Mouse (Mus musculus) CH12.LX (cell line): Measurements from ENCODE around the gene Ceacam19. TPM values are rescaled to one million over a fixed set of nuclear protein-coding genes. Genes with fewer than 3 reads are reported as not detected.

Source experiments
- DNase-seq: peaks from one replicate; pipeline ENCODE4 v3.0.0-alpha.2; 2013; ENCODE audit errors: extremely low read depth
- H3K27ac ChIP-seq: 2 replicates; pipeline ENCODE4 v1.5.1; 2012; ENCODE audit warnings: low read depth, mild to moderate bottlenecking, control low read depth, moderate library complexity; ENCODE audit not compliant: insufficient read depth
- H3K27me3 ChIP-seq: replicated peaks from 2 replicates; pipeline ENCODE3; 2012; ENCODE audit warnings: inconsistent platforms
- H3K36me3 ChIP-seq, 2 experiments: replicated peaks in 1 of 2; 2 replicates each; pipeline versions ENCODE3 to v1.6.1; 2012; ENCODE audit warnings: inconsistent platforms in 1 of 2, low read length in 1 of 2, mild to moderate bottlenecking in 1 of 2, mixed read lengths in 1 of 2, moderate library complexity in 1 of 2; ENCODE audit not compliant: control insufficient read depth in 1 of 2, insufficient read depth in 1 of 2
- H3K4me1 ChIP-seq, 2 experiments: 2 replicates each; pipeline ENCODE4 v1.6.1; 2012; ENCODE audit warnings: inconsistent platforms in 1 of 2, moderate library complexity in 1 of 2; ENCODE audit not compliant: insufficient read depth in 2 of 2, control insufficient read depth in 1 of 2
- H3K4me2 ChIP-seq: 2 replicates; pipeline ENCODE4 v1.6.1; 2012; ENCODE audit warnings: low read depth, mild to moderate bottlenecking, control low read depth; ENCODE audit not compliant: poor library complexity, insufficient read depth, severe bottlenecking
- H3K4me3 ChIP-seq, 3 experiments: fragments of 150-350 bp in 1 of 3; sonication (generic) in 1 of 3; replicated peaks in 1 of 3; 2 replicates each; pipeline versions ENCODE3 to v1.5.1; 2011 to 2012; ENCODE audit warnings: low read depth in 2 of 3, low read length in 2 of 3, mild to moderate bottlenecking in 2 of 3, moderate library complexity in 2 of 3, control low read depth in 1 of 3, improper control_type of control experiment in 1 of 3, inconsistent platforms in 1 of 3, mixed read lengths in 1 of 3; ENCODE audit not compliant: poor library complexity in 1 of 3
- H3K79me2 ChIP-seq: replicated peaks from 2 replicates; pipeline ENCODE4 v1.6.1; 2012; ENCODE audit warnings: mild to moderate bottlenecking, moderate library complexity; ENCODE audit not compliant: control insufficient read depth, poor library complexity, insufficient read depth, severe bottlenecking; ENCODE audit errors: extremely low read depth
- H3K9ac ChIP-seq: 2 replicates; pipeline ENCODE4 v1.6.1; 2012; ENCODE audit warnings: low read depth, mild to moderate bottlenecking, control low read depth, moderate library complexity; ENCODE audit not compliant: insufficient read depth
- H3K9me3 ChIP-seq: replicated peaks from 2 replicates; pipeline ENCODE3; 2012; ENCODE audit warnings: low read length, inconsistent platforms, mixed read lengths
- BHLHE40 ChIP-seq: IDR thresholded peaks from 2 replicates; pipeline ENCODE4 v1.6.1; 2011; ENCODE audit warnings: mild to moderate bottlenecking, low read depth, low read length, improper control_type of control experiment
- CHD2 ChIP-seq: IDR thresholded peaks from 2 replicates; pipeline ENCODE4 v1.6.1; 2011; ENCODE audit warnings: low read length, improper control_type of control experiment
- E2F4 ChIP-seq: IDR thresholded peaks from 2 replicates; pipeline ENCODE4 v1.6.1; 2011; ENCODE audit warnings: low read depth, low read length, improper control_type of control experiment; ENCODE audit not compliant: insufficient replicate concordance
- ELF1 ChIP-seq: IDR thresholded peaks from 2 replicates; pipeline ENCODE4 v1.6.1; 2014; ENCODE audit warnings: low read depth, mild to moderate bottlenecking, inconsistent platforms, low read length, improper control_type of control experiment
- EP300 ChIP-seq: IDR thresholded peaks from 2 replicates; pipeline ENCODE4 v1.6.1; 2011; ENCODE audit warnings: low read length, improper control_type of control experiment
- ETS1 ChIP-seq: conservative IDR thresholded peaks from 2 replicates; pipeline ENCODE4 v1.6.1; 2012; ENCODE audit warnings: low read depth, mild to moderate bottlenecking, inconsistent platforms, low read length, improper control_type of control experiment, moderate library complexity
- HCFC1 ChIP-seq: IDR thresholded peaks from 2 replicates; pipeline ENCODE4 v1.6.1; 2012; ENCODE audit warnings: low read depth, mild to moderate bottlenecking, inconsistent platforms, low read length, improper control_type of control experiment
- JUN ChIP-seq: IDR thresholded peaks from 2 replicates; pipeline ENCODE4 v1.6.1; 2011; ENCODE audit warnings: low read depth, mild to moderate bottlenecking, low read length, improper control_type of control experiment, moderate library complexity; ENCODE audit not compliant: insufficient read depth
- KAT2A ChIP-seq: IDR thresholded peaks from 2 replicates; pipeline ENCODE4 v1.6.1; 2012; ENCODE audit warnings: low read length, improper control_type of control experiment, inconsistent platforms; ENCODE audit not compliant: insufficient replicate concordance
- MAFK ChIP-seq: IDR thresholded peaks from 2 replicates; pipeline ENCODE4 v1.6.1; 2011; ENCODE audit warnings: low read length, improper control_type of control experiment; ENCODE audit not compliant: insufficient replicate concordance
- MAX ChIP-seq: IDR thresholded peaks from 2 replicates; pipeline ENCODE4 v1.6.1; 2011; ENCODE audit warnings: low read length, improper control_type of control experiment
- MXI1 ChIP-seq: IDR thresholded peaks from 2 replicates; pipeline ENCODE4 v1.6.1; 2011; ENCODE audit warnings: mild to moderate bottlenecking, low read depth, low read length, improper control_type of control experiment
- NELFE ChIP-seq: IDR thresholded peaks from 2 replicates; pipeline ENCODE4 v1.6.1; 2011; ENCODE audit warnings: low read depth, low read length, improper control_type of control experiment
- POLR2A ChIP-seq: IDR thresholded peaks from 2 replicates; pipeline ENCODE4 v1.6.1; 2011; ENCODE audit warnings: low read depth, mild to moderate bottlenecking, improper control_type of control experiment, low read length
- RAD21 ChIP-seq: IDR thresholded peaks from 2 replicates; pipeline ENCODE4 v1.6.1; 2011; ENCODE audit warnings: low read depth, mild to moderate bottlenecking, low read length, improper control_type of control experiment, moderate library complexity
- RCOR1 ChIP-seq: conservative IDR thresholded peaks from 2 replicates; pipeline ENCODE4 v1.6.1; 2012; ENCODE audit warnings: low read depth, mild to moderate bottlenecking, inconsistent platforms, low read length, improper control_type of control experiment
- SMC3 ChIP-seq: IDR thresholded peaks from 2 replicates; pipeline ENCODE4 v1.6.1; 2011; ENCODE audit warnings: low read depth, low read length, improper control_type of control experiment
- USF2 ChIP-seq: conservative IDR thresholded peaks from 2 replicates; pipeline ENCODE4 v1.6.1; 2011; ENCODE audit warnings: low read depth, low read length, improper control_type of control experiment
- ZC3H11A ChIP-seq: IDR thresholded peaks from 2 replicates; pipeline ENCODE4 v1.6.1; 2012; ENCODE audit warnings: low read depth, mild to moderate bottlenecking, inconsistent platforms, low read length, improper control_type of control experiment
- ZNF384 ChIP-seq: IDR thresholded peaks from 2 replicates; pipeline ENCODE4 v1.6.1; 2012; ENCODE audit warnings: low read depth, low read length, improper control_type of control experiment, inconsistent platforms
- dilution Hi-C: fragments of 300-500 bp; cut with MboI; formaldehyde crosslinking; loops from 2 replicates; pipeline ENCODE4 v1.14.3; 2020; ENCODE audit warnings: low sequenced_read_pairs; ENCODE audit not compliant: extremely low pct_unique_long_range_greater_than_20kb, extremely low pct_ligation_motif_present
- in situ Hi-C: fragments of 300-500 bp; cut with MboI; formaldehyde crosslinking; loops from 3 replicates; pipeline ENCODE4 v1.14.3; 2019; ENCODE audit warnings: low sequenced_read_pairs, low pct_ligation_motif_present, low pct_unique_long_range_greater_than_20kb, mixed read lengths
- polyA plus RNA-seq: library from polyadenylated mRNA; unstranded; fragments of >175 nt; gene quantifications from 2 replicates; pipeline ENCODE4 v1.2.1, GENCODE M21; 2012; ENCODE audit warnings: low read depth; ENCODE audit not compliant: insufficient read length
- total RNA-seq, 2 experiments: library from RNA; depleted of rRNA; stranded (reverse); fragments of 300-350 nt in 1 of 2; fragments of >200 nt in 1 of 2; gene quantifications; 2 replicates each; pipeline ENCODE4 v1.2.3; 2012 to 2014

The Ceacam19 gene
- total and polyA plus RNA-seq, 3 experiments, result 0.08 TPM; not detected in 2

- TF ChIP-seq RAD21 (no peak), CHD2 (no peak), ELF1 (no peak), BHLHE40 (no peak), KAT2A (no peak), MAFK (no peak), HCFC1 (no peak), USF2 (no peak), ZNF384 (no peak), JUN (no peak)
- TF ChIP-seq, all 38 proteins: peak for 0
- Histone ChIP-seq H3K4me2 (no peak overlapping the region), H3K36me3 (no peaks in the 10 kb centered on the region), H3K4me3 (no peak overlapping the region), H3K27ac (no peak overlapping the region), H3K79me2 (no peaks in the 10 kb centered on the region), H3K27me3 (no peaks in the 10 kb centered on the region), H3K4me1 (peaks cover 10 to 52% of the 10 kb centered on the region in 2 experiments), H3K9me3 (no peaks in the 10 kb centered on the region), H3K9ac (no peak overlapping the region)
- in situ Hi-C loops, result loop anchor here (5.0 kb wide), 1 partner anchor 41 kb away; no protein-coding TSS in a partner anchor
- no peak for DNase-seq
- dilution Hi-C loops, result no loop called here
Measured at GRCm38 (mm10) chr7:19842885-19843504, 44.8 kb downstream of the Ceacam19 start.

GRCm38 (mm10) chr7:19841686-19842413 lies 45.9 kb downstream of the Ceacam19 start:
- Histone ChIP-seq H3K9ac (no peak overlapping the region), H3K36me3 (no peaks in the 10 kb centered on the region), H3K27me3 (no peaks in the 10 kb centered on the region), H3K27ac (no peak overlapping the region), H3K4me1 (peaks cover 10 to 48% of the 10 kb centered on the region in 2 experiments), H3K4me3 (no peak overlapping the region), H3K79me2 (no peaks in the 10 kb centered on the region), H3K9me3 (no peaks in the 10 kb centered on the region), H3K4me2 (no peak overlapping the region)
- in situ Hi-C loops (loop anchor here (5.0 kb wide), 1 partner anchor 40 kb away; no protein-coding TSS in a partner anchor), dilution Hi-C loops (no loop called here)
- no peak for DNase-seq
- TF ChIP-seq BHLHE40, result no peak
- TF ChIP-seq SMC3, result no peak
- TF ChIP-seq NELFE, result no peak
- TF ChIP-seq ETS1, result no peak
- no peak for TF ChIP-seq MAX
- no peak for TF ChIP-seq MAFK
- TF ChIP-seq RCOR1, result no peak
- TF ChIP-seq POLR2A, result no peak
- TF ChIP-seq CHD2, result no peak
- no peak for TF ChIP-seq RAD21
- no peak for TF ChIP-seq ZC3H11A
- no peak for TF ChIP-seq EP300
- no peak for TF ChIP-seq E2F4
- no peak for TF ChIP-seq MXI1
- no peak for TF ChIP-seq ZNF384
